ENCODE assay signal across 35 mouse cellular contexts in genomic region chr3:138404872-138405271, GRCm38 (mm10). TPM values are rescaled to one million over a fixed set of nuclear protein-coding genes. Genes with fewer than 3 reads are reported as not detected.
"Had no signal": no experiment of that assay in that cellular context is flagged by ENCODE, and none has a peak within 500 bp of the region (broad histone marks: within the 10 kb centered on the region; RNA-seq: fewer than 3 reads in every experiment).

No protein-coding gene starts in this region.

- H3K4me2 ChIP-seq: forebrain, embryonic 15.5 days; heart, embryonic 12.5 days; hindbrain, embryonic 13.5 days; hindbrain, embryonic 15.5 days; kidney, embryonic 15.5 days; limb, embryonic 13.5 days had no signal

- H3K27me3 ChIP-seq: forebrain, embryonic 15.5 days; heart, embryonic 12.5 days; hindbrain, embryonic 13.5 days; hindbrain, embryonic 15.5 days; kidney, embryonic 15.5 days; limb, embryonic 13.5 days had no signal

- H3K9me3 ChIP-seq: forebrain, embryonic 15.5 days; heart, embryonic 10.5 days; heart, embryonic 12.5 days; hindbrain, embryonic 13.5 days; hindbrain, embryonic 15.5 days; kidney, embryonic 15.5 days; limb, embryonic 13.5 days had no signal

- H3K4me1 ChIP-seq: forebrain, embryonic 15.5 days; heart, embryonic 10.5 days; heart, embryonic 12.5 days; hindbrain, embryonic 13.5 days; hindbrain, embryonic 15.5 days; limb, embryonic 13.5 days had no signal

- ATAC-seq: forebrain, embryonic 15.5 days; forebrain, postnatal 0 days; hindbrain, postnatal 0 days; intestine, embryonic 16.5 days had no signal

- H3K4me3 ChIP-seq: forebrain, embryonic 15.5 days; heart, embryonic 10.5 days; heart, embryonic 12.5 days; hindbrain, embryonic 13.5 days; hindbrain, embryonic 15.5 days; kidney, embryonic 15.5 days; limb, embryonic 13.5 days had no signal

- DNase-seq: kidney, adult 11 months had no signal

- H3K27ac ChIP-seq: forebrain, embryonic 15.5 days; heart, embryonic 10.5 days; hindbrain, embryonic 13.5 days; hindbrain, embryonic 15.5 days; hindbrain, postnatal 0 days; kidney, postnatal 0 days; limb, embryonic 13.5 days had no signal

- H3K36me3 ChIP-seq: forebrain, embryonic 15.5 days; heart, embryonic 10.5 days; heart, embryonic 12.5 days; hindbrain, embryonic 13.5 days; hindbrain, embryonic 15.5 days; kidney, embryonic 15.5 days; limb, embryonic 13.5 days had no signal

- H3K9ac ChIP-seq: forebrain, embryonic 15.5 days; forebrain, postnatal 0 days; heart, embryonic 12.5 days; hindbrain, embryonic 13.5 days; hindbrain, embryonic 15.5 days; kidney, embryonic 15.5 days; limb, embryonic 13.5 days had no signal

RNA-seq across cellular contexts. Expression of gene Adh4, which starts 10.4 kb away (rescaled TPM):
- total RNA-seq: forebrain, postnatal 0 days; gastrocnemius, adult 18-20 months; gastrocnemius, adult 8-10 months; gastrocnemius, postnatal 14 days; gastrocnemius, postnatal 36 days; heart, adult 18-20 months; heart, adult 8-10 months; heart, postnatal 10 days; heart, postnatal 36 days; hematopoietic stem cell, adult 5-6 weeks; hindbrain, postnatal 0 days; layer of hippocampus, adult 18-20 months; layer of hippocampus, adult 8-10 months; layer of hippocampus, postnatal 14 days; layer of hippocampus, postnatal 36 days; left cerebral cortex, adult 18-20 months; left cerebral cortex, adult 8-10 months; left cerebral cortex, postnatal 10 days; left cerebral cortex, postnatal 25 days; left cerebral cortex, postnatal 4 days had no signal
- polyA plus RNA-seq: forebrain, embryonic 15.5 days; forebrain, postnatal 0 days; heart, embryonic 10.5 days; heart, embryonic 12.5 days; heart, embryonic 14.5 days; heart, embryonic 16.5 days; hindbrain, embryonic 11.5 days; hindbrain, embryonic 13.5 days; hindbrain, embryonic 15.5 days; hindbrain, postnatal 0 days; intestine, embryonic 14.5 days; kidney, embryonic 15.5 days; kidney, postnatal 0 days; limb, embryonic 11.5 days; limb, embryonic 13.5 days had no signal
